Mouse (Mus musculus): ENCODE measurements around the gene Fam155a.

DNA sequence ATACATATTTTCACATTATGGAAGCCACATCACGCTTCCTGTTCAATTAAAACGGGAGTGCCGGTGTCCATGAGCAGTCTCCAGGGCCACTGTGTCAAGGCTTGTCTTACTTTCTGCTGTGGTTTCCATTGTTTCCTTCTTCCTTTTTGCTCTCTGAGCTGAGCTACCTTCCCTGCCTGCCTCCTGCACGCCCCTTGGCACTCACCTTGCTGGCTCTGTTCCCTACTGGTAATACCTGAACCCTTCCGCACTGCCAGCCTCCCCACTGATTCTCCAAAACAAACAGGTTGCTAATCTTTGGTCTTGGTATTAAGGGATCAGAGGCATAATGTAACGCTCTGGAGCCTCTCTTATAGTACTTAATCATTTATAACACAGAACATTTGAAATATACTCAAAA, 403.2 kb downstream of the Fam155a start:
- no peak for TF ChIP-seq USF1 (IDR thresholded peaks at IDR 0.05; ENCODE audit: low read depth)
- no peak for TF ChIP-seq MAX (IDR thresholded peaks at IDR 0.05; ENCODE audit: low read depth)
- TF ChIP-seq POLR2A (IDR thresholded peaks at IDR 0.05; ENCODE audit: insufficient read length, low read depth), result no peak
- TF ChIP-seq POLR2AphosphoS2 (IDR thresholded peaks at IDR 0.05; ENCODE audit: insufficient read length, low read depth), result no peak
- TF ChIP-seq TCF12 (IDR thresholded peaks at IDR 0.05; ENCODE audit: insufficient read depth, poor library complexity, severe bottlenecking), result no peak
- TF ChIP-seq MYOG (IDR thresholded peaks at IDR 0.05; ENCODE audit: control insufficient read depth in 1 of 3, insufficient read depth in 1 of 3, insufficient read length in 2 of 3, low read depth in 2 of 3), result no peak
- no peak for TF ChIP-seq REST (IDR thresholded peaks at IDR 0.05; ENCODE audit: insufficient read depth, insufficient read length)

Measured in myocyte (in vitro differentiated cells).